Mouse (Mus musculus) hindbrain, embryonic 10.5 days (tissue): ENCODE measurements around the gene Srgn. TPM values are rescaled to one million over a fixed set of nuclear protein-coding genes. Genes with fewer than 3 reads are reported as not detected.

ENCODE experiments used
- DNase-seq: peaks from one replicate; pipeline ENCODE4 v3.0.0-alpha.2; 2017; ENCODE audit warnings: low spot score
- H3K27ac ChIP-seq: fragments of 300-500 bp; sonication (generic); 2 replicates; pipeline ENCODE4 v1.5.1; 2016; ENCODE audit warnings: mild to moderate bottlenecking, moderate library complexity
- H3K27me3 ChIP-seq: fragments of 300-500 bp; sonication (generic); 2 replicates; pipeline ENCODE4 v1.6.1; 2016; ENCODE audit warnings: mild to moderate bottlenecking; ENCODE audit not compliant: poor library complexity, insufficient read depth, severe bottlenecking
- H3K36me3 ChIP-seq: fragments of 300-500 bp; sonication (generic); 2 replicates; pipeline ENCODE4 v1.6.1; 2016; ENCODE audit warnings: mild to moderate bottlenecking, moderate library complexity
- H3K4me1 ChIP-seq: fragments of 300-500 bp; sonication (generic); replicated peaks from 2 replicates; pipeline ENCODE4 v1.6.1; 2016; ENCODE audit warnings: mild to moderate bottlenecking
- H3K4me3 ChIP-seq: fragments of 300-500 bp; sonication (generic); 2 replicates; pipeline ENCODE4 v1.5.1; 2016; ENCODE audit warnings: mild to moderate bottlenecking, moderate library complexity
- H3K9me3 ChIP-seq: fragments of 300-500 bp; sonication (generic); 2 replicates; pipeline ENCODE4 v1.6.1; 2016; ENCODE audit warnings: mild to moderate bottlenecking, moderate library complexity
- WGBS: fragments of 180-500 bp; shearing (Covaris S2); methylation state at CpG from one replicate; pipeline ENCODE4 v1.1.7; 2016; 5-methylcytosine and 5-hydroxymethylcytosine counted together
- polyA plus RNA-seq: library from polyadenylated mRNA; unstranded; fragments of >200 nt; fragmentation: Nextera tagmentation; extraction: Ambion mirVana; gene quantifications from 2 replicates; pipeline ENCODE4 v1.2.1, GENCODE M21; 2016

Srgn gene
- polyA plus RNA-seq, 1 experiment from 2014 or later = 3.7 TPM

DNA sequence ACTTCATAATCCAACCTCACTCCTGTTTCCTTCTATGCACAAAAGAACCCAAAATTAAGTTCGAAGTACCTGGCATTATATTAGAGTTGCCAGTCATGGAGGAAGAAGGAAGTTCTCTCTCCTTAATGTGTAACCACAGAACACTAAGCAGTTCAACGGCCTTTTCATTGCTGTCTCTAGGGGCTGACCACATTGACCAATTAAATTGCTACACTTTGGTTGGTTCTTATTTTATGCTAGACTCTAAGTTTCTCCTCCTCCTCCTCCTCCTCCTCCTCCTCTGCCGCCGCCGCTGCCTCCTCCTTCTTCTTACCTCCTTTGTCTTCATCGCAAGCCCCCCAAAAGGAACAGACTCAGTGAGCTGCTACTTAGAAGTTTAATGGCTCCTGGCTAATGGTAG is 15.7 kb downstream of the Srgn start:
- Histone ChIP-seq H3K4me3 (no peak overlapping the region), H3K27ac (no peak overlapping the region), H3K36me3 (no peaks in the 10 kb centered on the region), H3K4me1 (peaks cover 11% of the 10 kb centered on the region), H3K27me3 (peaks cover 25% of the 10 kb centered on the region), H3K9me3 (no peaks in the 10 kb centered on the region)
- DNase-seq = no peak
- WGBS = 72% methylated on average over 6 of the region's 6 CpGs

DNA sequence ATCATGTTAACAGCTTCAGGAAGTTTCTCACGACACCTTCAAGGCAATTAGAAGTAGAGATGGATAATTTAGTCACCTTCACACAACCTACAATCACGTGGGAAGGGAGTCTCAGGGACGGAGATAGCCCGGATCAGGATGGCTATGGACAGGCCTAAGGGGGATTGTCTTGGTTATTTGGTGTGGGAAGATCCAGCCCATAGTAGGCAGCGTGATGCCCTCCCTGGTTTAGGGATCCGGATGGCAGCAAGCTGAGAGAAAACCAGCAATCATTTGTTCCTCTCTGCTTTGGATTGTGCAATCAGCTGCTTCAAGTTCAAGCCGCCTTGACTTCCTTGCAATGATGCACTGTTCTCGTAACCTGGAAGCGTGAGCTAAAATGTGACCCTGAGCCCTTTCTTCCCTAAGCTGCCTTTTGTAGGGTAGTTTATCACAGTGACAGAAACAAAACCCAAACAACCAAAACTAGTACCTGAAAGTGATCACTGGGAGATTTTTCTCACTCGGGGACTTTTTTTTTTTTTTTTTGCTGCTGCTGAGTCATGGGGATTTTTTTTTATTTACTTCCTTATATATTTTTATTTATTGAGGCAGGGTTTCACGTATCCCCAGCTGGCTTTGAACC is 18.1 kb downstream of the Srgn start:
- H3K27ac ChIP-seq = no peak overlapping the region
- no peaks in the 10 kb centered on the region for H3K36me3 ChIP-seq
- no peaks in the 10 kb centered on the region for H3K9me3 ChIP-seq
- DNase-seq = no peak
- WGBS = 73% methylated on average over 11 of the region's 11 CpGs
- no peak overlapping the region for H3K4me3 ChIP-seq
- H3K4me1 ChIP-seq = peaks cover 11% of the 10 kb centered on the region
- peaks cover 29% of the 10 kb centered on the region for H3K27me3 ChIP-seq

DNA sequence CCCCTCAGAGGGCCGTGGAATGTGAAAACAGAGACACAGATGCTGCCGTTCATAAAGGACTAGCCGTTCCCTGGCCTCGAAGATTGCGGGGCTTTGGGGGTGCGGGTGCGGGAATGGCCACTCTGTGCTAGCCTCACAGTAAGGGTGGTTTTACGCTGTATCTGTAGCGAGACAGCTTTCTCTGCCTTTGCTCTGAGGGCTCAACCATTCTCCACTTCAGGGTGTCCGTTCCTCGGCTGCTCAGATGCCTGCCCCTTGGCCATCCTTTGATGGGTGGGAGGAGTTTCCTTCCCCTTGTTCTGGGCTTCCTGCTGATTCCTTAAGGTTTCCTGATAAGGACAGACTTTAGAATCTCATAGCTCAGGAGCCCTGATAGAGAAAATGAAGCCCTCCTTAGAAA is 18.8 kb downstream of the Srgn start:
- Histone ChIP-seq H3K4me1 (peaks cover 11% of the 10 kb centered on the region), H3K27ac (no peak overlapping the region), H3K9me3 (no peaks in the 10 kb centered on the region), H3K4me3 (peak overlapping the region; percentile 43), H3K27me3 (peaks cover 29% of the 10 kb centered on the region), H3K36me3 (no peaks in the 10 kb centered on the region)
- 8% methylated on average over 11 of the region's 11 CpGs for whole genome bisulfite sequencing
- peak; percentile 11 for DNase-seq

DNA sequence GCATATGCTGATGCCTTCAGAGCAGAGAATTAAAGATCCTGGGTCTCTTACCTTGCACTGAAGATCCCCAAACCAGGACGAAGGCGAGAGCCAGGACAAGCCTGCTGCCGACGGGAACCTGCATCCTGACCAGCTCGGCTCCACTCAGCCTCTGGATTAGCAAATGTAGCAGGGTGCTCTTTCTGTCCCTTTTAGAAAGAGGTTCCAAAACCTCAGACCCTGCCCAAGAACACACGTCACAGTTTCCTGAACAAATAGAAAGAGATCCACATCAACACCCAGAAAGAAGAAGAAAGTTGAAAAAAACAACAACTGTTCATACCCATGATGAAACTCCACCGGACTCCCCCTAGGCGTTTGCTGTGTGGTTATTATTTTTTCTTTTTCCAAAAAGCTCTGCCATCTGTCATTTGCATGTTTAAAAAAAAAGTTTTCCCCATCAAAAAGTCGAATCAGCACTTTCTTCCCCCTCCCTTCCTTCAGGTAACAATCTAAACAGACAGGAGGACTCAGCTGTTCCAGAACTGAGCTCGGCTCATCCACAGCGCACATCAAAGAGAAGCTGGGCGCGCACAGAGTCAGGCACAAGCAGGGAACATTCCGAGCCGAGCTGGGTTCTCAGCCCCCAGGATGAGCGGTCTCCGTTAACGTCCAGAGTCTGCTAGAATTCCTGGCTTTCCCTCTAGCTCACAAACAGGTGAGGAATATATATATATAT is 19.5 kb downstream of the Srgn start:
- Histone ChIP-seq H3K36me3 (no peaks in the 10 kb centered on the region), H3K27me3 (peaks cover 29% of the 10 kb centered on the region), H3K4me3 (peak overlapping the region; percentile 43), H3K4me1 (peaks cover 11% of the 10 kb centered on the region), H3K9me3 (no peaks in the 10 kb centered on the region), H3K27ac (no peak overlapping the region)
- 16% methylated on average over 18 of the region's 18 CpGs for WGBS
- peak; percentile 29 for DNase-seq

DNA sequence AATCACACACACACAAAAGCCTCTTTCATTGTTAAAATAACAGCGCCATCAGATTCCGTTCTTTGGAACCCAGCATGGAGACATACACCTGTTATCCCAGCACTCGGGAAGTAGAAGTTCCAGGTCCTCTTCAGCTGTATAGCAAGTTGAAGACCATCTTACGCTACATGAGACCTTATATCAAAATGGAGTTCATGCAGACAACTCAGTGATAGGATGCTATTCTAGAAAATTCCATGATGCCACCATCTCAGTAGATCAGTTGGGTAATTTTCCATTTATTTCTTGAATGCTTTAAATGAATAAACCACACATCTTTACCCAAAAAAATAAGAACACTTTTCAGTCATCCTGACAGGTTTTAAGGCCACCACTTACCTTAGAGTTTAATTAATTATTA is 20.2 kb downstream of the Srgn start:
- Histone ChIP-seq H3K9me3 (no peaks in the 10 kb centered on the region), H3K36me3 (no peaks in the 10 kb centered on the region), H3K27ac (no peak overlapping the region), H3K27me3 (peaks cover 29% of the 10 kb centered on the region), H3K4me3 (no peak overlapping the region), H3K4me1 (peaks cover 11% of the 10 kb centered on the region)
- 90% methylated on average over 4 of the region's 4 CpGs for WGBS
- no peak for DNase-seq

DNA sequence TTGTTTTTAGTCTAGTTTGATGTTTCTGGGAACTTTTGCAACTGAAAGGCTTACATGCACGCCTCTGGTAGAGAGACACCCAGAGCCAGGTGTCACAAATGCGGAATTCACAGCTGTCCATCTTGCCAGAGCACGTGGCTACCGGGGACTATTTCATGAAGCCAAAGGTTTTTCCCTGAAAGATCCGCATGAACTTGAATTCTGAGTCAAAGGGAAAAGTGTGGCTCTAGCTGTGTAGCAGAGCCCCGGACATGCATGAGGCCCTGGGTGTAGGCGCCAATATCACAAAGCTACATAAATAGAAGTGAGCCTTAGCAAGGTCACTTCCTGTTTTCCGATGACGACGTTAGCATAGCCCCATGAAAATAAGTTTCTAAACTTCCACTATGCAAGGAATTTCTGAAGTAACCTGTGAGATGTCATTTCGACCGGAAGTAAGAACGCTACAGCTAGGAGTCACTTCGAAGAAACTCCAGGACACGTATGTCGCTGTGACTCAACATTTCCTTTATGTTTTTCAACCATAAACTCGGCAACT is 21.2 kb downstream of the Srgn start:
- Histone ChIP-seq H3K4me3 (no peak overlapping the region), H3K9me3 (no peaks in the 10 kb centered on the region), H3K27ac (no peak overlapping the region), H3K36me3 (no peaks in the 10 kb centered on the region), H3K27me3 (peaks cover 29% of the 10 kb centered on the region), H3K4me1 (peaks cover 11% of the 10 kb centered on the region)
- no peak for DNase-seq
- WGBS = 91% methylated on average over 17 of the region's 17 CpGs

DNA sequence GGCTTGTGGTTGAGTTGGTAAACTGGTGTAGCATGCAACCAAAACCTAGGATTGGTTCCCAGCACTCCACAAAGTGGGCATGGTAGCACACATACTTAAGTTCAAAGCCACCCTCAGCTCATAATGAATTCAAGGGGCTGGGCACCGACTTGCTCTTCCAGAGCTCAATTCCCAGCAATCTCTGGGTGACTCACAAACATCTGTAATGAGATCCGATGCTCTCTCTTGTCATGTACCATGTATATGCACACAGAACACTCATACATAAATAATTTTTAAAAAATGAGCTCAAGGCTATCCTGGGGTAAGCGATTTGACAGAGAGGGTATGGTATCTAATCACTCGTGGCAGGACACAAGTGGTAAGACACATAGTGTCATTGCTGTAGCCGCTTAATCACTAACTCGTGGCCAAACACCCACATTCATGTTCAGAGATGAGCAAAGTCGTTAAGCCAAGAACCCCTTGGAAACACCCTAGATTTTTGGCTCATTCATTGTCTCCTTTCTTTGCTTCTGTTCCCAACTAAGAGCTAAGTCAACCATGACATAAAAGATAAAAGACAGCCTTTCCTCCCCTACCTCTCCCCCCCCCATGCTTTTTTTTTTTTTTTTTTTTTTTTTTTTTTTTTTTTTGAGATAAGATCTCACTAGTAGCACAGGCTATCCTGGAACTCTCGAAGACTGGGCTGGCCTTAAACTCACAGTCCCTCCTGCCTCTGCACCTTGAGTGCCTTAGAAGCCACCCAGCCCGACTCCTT is 21.8 kb downstream of the Srgn start:
- no peak overlapping the region for H3K27ac ChIP-seq
- H3K27me3 ChIP-seq = peaks cover 29% of the 10 kb centered on the region
- no peak overlapping the region for H3K4me3 ChIP-seq
- H3K36me3 ChIP-seq = no peaks in the 10 kb centered on the region
- no peak for DNase-seq
- WGBS = 78% methylated on average over 9 of the region's 9 CpGs
- peaks cover 11% of the 10 kb centered on the region for H3K4me1 ChIP-seq
- no peaks in the 10 kb centered on the region for H3K9me3 ChIP-seq

DNA sequence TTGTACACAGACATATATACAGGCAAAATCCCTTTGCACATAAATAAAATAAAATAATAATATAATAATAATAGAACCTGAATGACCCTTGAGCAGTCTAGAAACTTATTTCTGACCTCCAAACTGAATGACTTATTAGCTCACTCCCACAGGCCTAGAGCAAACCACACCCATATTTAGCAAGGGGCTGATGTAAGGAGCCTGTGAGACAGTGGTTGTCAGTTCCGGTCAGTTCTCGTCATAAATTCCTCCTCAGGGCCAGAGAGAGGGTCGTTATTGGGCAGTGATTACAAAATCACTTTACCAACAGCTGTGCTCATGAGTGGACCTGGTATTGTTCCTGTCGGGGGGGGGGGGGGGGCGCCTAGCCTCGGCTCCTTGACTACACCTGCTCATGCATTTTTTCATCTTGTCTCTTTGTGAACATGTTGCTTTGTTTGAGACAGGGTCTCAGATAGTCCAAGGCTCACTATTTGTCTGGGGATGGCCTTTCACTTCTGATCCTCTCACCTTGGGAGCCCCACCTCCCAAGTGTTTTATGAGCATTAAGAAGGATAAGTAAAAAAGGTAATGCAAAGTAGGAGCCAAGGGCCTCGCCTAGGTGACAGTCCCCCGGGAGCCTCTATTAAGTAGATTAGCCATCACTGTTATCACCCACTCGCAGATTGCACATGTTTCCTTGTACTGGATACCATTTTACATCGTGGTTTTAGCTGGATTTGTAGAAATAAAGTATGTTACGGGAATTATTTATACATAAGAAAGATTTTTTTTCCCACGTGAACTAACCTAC is 23.2 kb downstream of the Srgn start:
- Histone ChIP-seq H3K27ac (no peak overlapping the region), H3K27me3 (peaks cover 26% of the 10 kb centered on the region), H3K9me3 (no peaks in the 10 kb centered on the region), H3K4me3 (no peak overlapping the region), H3K36me3 (no peaks in the 10 kb centered on the region), H3K4me1 (peaks cover 11% of the 10 kb centered on the region)
- 79% methylated on average over 12 of the region's 12 CpGs for WGBS
- no peak for DNase-seq

DNA sequence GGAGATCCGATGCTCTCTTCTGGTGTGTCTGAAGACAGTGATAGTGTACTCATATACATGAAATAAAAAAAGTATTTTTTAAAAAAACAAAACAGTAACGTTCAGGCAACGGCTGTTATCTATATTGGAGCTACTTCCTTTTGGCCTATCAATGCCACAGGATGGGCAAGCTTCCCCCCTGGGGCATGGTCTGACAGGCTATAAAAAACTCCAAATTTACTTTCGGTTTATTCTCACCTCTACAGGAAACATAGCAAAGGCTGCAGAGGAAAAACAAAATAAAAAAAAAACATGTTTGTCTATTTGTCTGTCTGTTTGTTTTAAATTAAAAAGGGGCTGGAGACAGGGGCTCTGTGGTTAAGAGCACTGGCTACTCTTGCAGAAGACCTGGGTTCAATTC is 23.9 kb downstream of the Srgn start:
- H3K27ac ChIP-seq = no peak overlapping the region
- peaks cover 20% of the 10 kb centered on the region for H3K27me3 ChIP-seq
- peaks cover 5% of the 10 kb centered on the region for H3K4me1 ChIP-seq
- no peaks in the 10 kb centered on the region for H3K36me3 ChIP-seq
- no peak for DNase-seq
- no peak overlapping the region for H3K4me3 ChIP-seq
- WGBS = 82% methylated on average over 4 of the region's 4 CpGs
- no peaks in the 10 kb centered on the region for H3K9me3 ChIP-seq

DNA sequence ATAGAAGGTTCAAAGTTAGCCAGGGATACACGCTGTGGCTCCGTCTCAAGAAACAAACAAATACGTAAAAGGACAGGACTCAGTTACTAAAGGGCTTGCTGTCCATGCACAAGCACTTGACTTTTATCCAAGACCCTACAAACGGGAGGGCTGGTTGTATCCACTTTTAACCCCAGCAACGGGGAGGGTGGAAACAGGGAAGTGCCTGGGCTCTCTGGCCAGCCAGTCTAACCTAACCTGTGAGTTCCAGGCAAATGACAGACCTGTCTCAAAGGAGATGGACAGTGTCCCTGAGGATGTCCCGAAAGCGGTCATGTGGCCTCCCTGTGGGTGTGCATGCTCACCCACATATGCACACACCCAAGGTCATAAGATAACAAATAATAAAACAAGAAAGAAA is 25.3 kb downstream of the Srgn start:
- H3K27ac ChIP-seq = no peak overlapping the region
- H3K36me3 ChIP-seq = no peaks in the 10 kb centered on the region
- WGBS = 88% methylated on average over 7 of the region's 7 CpGs
- no peak for DNase-seq
- no peaks in the 10 kb centered on the region for H3K4me1 ChIP-seq
- H3K9me3 ChIP-seq = no peaks in the 10 kb centered on the region
- H3K27me3 ChIP-seq = peaks cover 7% of the 10 kb centered on the region
- H3K4me3 ChIP-seq = no peak overlapping the region

DNA sequence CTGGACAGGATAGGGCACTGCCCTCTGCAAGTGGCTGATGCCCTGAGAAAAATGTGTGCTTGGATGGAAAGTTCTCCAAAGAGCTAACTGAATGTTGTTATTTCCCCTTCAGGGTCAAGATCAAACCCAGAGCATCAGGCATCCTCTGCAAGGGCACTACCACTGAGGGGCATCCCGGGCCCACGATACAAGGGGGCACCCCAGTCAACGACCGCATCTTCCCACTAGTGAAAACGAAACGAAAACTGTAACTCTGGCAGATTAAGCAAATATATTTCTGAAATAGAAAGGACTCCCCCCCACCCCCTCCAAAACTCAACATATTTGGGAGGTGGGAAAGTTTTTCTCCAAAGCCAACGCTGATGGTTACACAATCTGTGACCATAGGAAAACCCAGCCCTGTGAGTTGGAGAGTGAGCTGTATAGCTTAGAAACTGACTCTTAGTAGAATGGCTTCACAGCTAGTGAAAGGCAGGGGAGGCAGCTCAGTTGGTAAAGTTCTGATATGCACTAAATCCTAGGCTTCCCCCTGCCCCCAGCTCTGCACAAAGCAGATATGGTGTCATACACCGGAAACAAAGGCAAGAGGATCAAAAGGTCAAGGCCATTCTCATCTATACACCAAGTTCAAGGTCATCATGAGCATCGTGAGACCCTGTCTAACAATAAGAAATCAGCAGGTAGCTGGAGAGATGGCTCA is 26.2 kb downstream of the Srgn start:
- WGBS = 89% methylated on average over 9 of the region's 9 CpGs
- H3K27ac ChIP-seq = no peak overlapping the region
- H3K4me1 ChIP-seq = no peaks in the 10 kb centered on the region
- H3K27me3 ChIP-seq = no peaks in the 10 kb centered on the region
- no peaks in the 10 kb centered on the region for H3K9me3 ChIP-seq
- H3K4me3 ChIP-seq = no peak overlapping the region
- no peak for DNase-seq
- no peaks in the 10 kb centered on the region for H3K36me3 ChIP-seq
